Mouse (Mus musculus) embryo, embryonic 11.5 days (tissue): ENCODE results near the gene Spats2.
"Not testable (repeated sequence)": the region's sequence is repeated elsewhere in the genome, so short reads cannot be mapped to it uniquely, and the experiment has no call there.

Experiments used
- DNase-seq: peaks from one replicate; pipeline ENCODE4 v3.0.0-alpha.2; 2012; ENCODE audit warnings: low read depth, low spot score

The Spats2 gene

DNA sequence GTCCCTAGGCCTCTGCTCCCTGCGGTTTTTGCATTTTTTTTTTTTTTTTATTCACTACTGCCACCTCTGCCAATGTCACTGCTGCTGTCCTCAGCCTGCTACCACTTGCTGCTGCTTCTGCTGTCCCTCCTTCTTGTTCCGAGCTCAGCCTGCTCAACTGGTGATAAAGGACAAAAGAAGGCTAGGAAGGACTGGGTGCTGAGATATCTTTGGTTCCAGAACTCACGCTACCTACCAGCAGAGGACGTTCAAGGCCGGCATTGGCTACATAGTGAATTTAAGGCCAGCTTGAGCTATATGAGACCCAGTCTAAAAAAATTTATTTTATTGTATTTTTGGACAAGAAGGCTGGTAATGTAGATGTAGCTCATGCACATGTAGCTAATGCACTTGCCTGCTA is 12.7 kb downstream of the Spats2 start:
- no peak for DNase-seq

DNA sequence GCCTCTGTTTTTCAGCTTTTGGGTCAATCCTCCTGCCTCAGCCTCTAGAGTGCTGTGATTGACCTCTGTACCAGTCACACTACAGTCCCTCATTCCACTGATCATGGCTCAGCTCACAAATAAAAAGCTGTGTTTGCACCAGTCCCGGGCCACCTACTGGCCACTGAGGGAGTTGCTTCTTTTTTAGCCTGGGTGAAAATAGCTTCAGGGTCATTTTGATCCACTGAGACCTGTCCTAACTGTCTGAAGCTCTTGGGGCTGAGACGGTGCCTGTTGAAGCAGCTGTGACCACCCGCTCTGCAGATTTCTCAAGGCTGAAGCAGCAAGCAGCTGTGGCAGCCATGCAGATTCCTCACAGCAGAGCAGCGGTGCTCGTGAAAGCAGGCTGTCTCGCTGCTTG is 14.0 kb downstream of the Spats2 start:
- no peak for DNase-seq

DNA sequence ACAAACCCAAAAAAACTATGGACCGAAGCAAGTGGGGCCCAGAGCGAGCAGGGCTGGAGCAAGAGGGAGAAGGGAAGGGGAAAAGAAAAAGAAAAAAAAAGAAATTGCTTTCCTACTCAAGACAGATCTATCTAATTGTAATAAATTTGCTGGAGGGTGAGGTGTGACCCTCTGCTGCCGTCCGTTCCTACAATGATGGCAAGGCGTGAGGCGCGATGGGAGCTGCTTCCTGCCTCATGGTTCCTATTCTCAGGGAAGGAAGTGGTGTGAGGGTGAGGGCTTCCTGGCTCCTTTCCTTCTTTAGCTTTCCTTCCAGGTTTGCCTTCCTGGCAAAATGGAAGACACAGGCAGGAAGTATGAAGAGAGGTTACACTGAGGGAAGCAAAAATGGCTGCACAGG is 24.8 kb downstream of the Spats2 start:
- DNase-seq: no peak

DNA sequence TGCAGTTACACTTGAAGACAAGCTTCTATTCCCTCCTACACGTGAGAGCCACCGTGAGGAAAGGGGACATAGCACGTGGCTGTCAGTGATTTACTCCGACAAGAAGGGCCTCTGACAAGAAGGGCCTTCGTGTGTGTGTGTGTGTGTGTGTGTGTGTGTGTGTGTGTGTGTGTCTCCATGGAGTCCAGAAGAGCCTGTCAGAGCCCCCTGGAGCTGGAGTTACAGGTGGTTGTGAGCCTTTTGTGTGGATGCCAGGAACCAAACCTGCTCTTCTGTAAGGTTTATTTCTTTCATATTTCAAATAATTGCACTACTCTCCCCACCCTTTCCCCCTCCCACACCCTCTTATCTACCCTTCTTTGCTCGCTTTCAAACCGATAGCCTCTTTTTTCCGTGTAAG is 25.6 kb downstream of the Spats2 start:
- DNase-seq: no peak

DNA sequence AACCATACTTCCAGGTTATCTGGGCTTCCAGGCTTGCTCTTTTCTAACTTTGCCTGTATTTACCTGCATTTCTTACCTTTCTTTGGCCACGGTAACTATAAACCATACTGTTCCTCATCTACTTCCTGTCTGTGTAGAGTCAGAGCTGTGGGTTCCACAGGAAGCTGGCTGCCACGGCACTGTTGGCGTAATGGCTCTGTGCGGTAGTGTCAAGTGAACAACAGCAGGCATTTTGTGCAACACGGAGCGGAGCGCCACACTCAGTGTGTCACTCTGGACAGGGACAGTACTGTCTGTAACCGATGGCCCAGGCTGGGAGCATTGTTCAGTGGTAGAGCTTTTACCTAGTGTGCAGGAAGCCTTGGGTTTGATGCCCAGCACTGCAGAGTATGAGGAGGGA is 27.8 kb downstream of the Spats2 start:
- DNase-seq: no peak

DNA sequence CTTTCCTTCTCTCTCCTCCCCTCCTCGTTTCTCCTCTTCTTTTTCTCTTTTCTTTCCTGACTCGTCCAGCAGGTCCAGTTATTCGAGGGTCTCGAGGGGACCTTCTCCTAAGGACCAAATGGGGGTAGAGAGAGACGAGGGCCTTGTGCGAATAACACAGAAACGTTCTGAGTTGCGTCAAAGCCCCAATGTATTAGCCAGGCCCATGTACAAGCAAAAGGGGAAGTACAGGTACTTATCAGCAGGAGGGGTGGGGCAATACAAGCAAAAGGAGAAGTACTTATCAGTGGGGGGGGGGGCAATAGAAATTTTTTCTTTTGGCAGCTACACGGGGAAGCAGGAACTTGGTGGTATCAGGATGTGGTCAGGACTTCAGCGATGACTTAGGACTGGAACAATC is 28.8 kb downstream of the Spats2 start:
- not testable (repeated sequence) for DNase-seq

DNA sequence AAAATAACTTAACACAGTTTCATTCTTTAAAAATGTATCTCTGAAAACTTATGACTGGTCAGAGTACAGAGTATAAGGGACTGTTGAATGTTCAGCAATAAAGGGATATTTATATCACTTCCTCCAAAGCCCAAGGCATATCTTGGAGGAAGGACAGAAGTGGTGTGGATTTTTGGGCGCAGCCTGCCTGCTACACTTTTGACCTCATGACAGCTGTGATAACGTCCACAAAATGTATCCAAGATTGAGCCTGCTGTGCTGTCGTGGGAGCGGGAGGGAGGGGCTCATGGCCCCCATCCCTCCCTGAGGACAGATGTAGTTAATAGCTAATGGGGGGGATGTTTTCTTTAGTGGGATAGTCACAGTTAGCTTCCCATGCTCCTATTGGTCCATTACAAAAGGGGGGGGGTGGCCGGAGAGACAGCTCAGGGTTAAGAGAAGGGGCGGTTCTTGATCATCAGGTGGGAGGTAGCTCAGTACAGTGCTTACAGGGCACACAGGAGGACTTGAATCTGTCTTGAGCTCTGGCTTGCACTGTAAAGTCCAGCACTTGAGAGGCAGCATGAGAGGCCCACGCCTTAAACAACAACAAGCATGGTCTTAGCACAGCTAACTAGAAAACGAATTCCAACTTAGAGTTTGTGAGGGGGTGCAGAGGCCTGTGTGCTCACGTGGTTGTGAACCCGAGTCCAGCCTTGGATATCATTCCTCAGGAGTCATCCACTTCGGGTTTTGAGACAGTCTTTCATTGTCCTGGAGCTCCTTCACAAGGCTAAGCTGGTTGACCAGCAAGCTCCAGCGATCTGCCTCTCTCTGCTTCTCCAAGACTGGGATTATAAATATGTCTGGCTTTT is 38.0 kb downstream of the Spats2 start:
- no peak for DNase-seq

DNA sequence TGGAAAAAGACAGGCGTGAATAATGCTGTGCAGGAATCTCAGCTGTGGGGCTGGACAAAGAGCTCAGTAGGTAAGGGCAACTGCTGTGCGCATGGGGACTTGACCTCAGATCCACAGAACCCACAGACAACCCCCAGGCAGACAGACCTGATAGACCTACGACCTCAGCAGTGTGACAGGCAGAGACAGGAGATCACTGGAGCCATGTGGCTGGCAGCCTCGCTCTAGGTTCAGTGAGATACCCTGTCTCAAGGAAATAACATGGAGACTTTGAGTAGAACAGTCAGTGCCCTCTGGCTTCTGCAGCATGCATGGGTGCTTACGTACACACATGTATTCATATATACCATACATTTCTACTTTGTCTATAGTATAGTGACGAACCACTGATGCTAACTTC is 46.4 kb downstream of the Spats2 start:
- DNase-seq: no peak

DNA sequence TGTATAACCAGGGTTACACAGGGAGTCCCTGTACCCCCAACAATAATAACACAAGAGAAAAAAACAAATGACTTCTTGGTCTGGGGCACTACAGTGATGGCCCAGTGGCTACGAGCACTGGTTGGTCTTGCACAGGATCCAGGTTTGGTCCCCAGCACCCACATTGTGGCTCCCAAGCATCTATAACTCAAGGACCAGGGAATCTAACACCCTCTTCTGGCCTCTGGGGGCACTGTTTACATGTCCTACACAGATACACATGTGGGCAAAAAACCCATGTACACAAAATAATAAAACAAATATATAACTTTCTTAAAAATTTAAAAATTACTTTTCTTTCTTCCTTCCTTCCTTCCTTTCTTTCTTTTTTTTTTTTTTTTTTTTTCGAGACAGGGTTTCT is 53.9 kb downstream of the Spats2 start:
- no peak for DNase-seq

DNA sequence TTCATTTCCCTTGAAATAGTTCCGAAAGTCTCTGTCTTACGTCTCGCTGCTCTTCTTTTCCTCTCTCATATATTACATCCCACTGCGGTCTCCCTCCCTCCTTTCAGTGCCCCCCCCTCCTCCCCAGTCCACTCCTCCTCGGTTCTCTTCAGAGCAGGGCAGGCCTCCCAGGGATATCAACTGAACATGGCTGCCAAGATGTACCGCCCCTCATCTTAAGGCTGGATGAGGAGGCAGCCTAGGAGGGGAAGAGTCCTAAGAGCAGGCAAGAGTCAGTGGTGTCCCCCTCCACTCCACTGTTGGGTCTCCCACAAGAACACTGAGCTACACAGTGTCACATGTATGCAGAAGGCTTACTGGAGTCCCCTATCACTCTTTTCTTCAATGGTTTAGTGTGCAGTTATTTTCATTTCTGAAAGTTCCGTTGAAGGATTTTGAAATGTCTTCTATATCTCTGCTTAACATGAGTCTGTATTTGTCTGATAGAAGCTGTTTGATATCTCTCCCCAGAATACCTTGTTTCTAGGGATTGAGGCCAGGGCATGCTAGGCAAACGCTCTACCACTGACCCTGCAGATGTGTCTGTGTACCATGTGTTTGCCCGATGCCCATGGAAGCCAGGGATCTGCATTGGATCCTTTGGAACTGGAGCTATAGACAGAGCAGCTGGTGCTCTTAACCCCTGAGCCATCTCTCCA is 58.6 kb downstream of the Spats2 start:
- DNase-seq: no peak

DNA sequence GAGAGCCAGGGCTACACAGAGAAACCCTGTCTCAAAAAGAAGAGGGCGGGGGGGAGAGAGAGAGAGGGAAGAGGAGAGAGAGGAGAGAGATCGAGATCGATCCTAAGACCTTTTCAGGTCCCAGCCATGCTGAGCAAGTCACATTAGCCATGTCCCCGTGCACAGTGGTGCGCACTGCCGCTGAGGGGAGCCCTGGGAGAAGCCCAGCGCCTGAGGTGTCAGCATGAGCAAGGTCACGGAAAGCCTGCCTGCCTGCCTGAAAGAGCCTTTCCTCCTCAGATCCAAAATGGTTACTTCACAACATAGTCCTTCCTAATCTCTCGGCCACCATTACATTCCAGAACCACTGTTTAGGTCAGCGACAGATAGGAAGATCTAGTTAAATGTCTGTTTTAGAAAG is 68.6 kb downstream of the Spats2 start:
- no peak for DNase-seq

DNA sequence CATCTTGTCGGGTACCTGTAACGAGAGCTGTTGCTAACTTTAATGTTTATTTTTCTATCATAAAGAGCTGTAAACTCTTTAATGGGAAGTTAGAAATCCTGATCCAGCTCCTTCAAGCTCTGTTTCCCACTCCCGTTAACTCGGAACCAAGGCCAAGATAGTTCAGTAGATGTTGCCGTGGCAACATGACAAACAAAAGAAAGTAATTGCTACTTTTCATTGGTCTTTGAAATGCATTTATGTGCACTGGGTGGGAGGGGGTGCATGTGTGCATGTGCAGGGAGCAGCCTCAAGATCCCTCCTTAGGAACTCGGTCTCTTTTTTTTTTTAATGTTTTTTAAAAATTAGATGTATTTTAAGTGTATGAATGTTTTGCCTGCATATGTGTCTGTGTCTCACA is 69.3 kb downstream of the Spats2 start:
- DNase-seq: peak; percentile 11

DNA sequence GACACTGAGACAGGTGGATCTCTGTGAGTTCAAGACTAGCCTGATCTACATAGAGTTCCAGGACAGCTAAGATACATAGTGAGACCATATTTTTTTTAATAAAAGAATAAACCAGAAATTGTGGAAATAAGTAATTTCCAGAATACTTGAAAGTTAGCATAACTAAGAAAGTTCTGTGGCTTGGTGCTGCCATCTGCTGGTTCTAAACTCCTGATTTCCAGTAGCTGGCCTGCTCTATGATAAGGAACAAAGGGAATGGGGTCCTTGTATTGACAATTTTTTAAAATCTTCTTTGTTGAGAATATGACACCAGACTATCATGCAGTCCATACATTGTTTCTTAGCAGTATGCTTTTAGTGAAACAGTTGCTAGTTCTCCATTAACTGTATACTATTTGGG is 73.0 kb downstream of the Spats2 start:
- DNase-seq: peak; percentile 19

DNA sequence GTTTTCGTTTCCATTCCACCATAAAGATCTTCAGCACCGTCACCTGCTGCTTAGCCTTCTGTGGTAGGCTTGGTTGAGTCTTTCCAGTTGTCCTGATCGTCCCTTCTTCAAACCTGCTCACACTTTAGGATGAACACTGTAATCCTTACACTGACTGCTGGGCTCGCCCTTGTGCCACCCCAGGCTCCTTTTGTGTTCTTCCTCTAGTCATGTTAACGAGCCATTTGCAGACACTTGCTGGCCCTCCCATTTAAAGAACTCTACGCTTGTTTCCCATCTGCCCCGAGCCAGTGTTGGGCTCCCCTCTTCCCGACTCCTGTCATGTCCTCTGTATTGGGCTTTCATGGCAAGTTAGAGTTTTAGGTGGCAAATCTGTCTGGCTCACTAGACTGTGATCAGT is 80.2 kb downstream of the Spats2 start:
- DNase-seq: no peak

DNA sequence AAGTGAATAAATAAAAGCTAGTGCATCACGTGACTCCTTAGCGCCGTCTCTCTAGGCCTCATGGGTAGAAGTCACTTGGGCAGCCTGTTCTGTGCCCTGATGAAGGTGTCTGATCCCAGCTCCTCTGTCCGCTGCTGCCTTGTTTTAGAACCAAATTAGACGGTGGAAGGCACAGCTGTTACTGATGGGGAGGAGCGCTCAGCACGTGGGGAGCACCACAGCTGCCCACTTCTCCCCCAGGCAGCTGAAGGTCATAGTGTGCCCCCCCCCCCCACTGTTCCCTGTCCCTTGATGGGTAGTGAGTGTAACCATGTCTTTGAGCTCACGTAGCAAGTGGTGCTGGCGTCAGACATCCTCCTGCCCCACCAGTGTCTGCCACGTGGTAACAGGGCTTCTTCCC is 87.5 kb downstream of the Spats2 start:
- no peak for DNase-seq

DNA sequence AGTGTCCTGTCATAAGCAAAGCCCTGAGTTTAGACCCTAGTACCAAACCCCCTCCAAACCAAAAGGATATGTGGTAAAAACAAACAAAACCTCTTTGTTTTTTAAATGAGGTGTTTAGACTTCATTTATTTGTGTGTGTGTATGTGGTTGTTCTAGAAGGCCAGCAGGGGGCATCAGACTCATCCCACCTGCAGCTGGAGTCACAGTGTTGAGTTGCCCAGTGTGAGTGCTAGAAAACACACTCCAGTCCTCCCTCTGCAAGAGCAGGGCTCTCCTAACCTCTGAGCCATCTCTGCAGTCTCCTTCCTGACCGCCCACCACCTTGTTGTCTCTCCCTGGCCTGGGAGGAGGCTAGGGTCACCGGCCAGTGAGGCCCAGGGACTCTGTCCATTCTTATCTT is 89.2 kb downstream of the Spats2 start:
- no peak for DNase-seq

DNA sequence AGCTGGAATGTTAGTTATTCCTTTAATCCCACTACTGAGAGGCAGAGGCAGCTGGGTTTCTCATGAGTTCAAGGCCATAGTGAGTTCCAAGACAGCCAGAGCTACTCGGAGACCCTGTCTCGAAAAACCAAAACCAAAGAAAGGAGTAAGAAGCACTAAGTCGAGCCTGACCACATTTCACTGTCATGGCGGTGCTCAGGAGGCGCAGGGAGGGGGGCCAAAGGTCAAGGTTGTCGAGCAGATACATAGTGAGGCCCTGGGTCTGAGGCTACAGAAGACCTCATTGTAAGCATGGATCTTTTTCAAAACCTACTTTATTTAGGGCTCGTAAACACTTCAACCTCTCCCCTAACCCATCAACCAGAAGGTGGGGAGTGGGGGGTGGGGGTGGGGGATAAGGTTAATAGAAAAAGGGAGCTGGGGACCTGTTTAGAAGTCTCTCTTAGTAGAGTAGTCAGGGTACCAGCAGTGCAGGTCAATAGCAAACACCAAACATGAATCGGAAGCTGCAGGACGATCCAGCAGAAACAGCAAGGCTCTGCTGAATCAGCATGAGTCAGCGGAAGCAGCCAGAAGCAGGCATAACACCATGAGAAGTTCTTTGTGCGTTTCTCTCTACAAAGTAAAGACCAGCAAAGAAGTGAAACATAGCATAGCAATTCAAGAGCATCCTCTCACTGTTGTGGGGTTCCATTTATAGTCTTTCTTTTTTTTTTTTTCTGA is 90.2 kb downstream of the Spats2 start:
- no peak for DNase-seq

DNA sequence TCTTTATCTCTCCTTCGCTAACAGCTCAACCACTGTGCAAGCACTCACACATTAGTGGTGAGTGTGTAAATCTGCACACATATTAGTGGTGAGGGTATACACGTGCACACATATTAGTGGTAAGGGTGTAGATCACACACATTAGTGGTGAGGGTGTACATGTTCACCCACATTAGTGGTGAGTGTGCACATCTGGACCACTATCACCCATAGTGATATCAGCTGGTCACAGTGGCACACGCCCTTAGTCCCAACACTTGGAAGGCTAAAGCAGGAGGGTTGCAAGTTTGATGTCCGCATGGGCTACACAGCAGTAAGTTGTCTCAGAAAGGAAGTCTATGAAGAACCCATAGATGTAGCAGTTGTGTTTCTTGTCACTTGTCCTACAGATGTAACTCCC is 91.9 kb downstream of the Spats2 start:
- DNase-seq: no peak

DNA sequence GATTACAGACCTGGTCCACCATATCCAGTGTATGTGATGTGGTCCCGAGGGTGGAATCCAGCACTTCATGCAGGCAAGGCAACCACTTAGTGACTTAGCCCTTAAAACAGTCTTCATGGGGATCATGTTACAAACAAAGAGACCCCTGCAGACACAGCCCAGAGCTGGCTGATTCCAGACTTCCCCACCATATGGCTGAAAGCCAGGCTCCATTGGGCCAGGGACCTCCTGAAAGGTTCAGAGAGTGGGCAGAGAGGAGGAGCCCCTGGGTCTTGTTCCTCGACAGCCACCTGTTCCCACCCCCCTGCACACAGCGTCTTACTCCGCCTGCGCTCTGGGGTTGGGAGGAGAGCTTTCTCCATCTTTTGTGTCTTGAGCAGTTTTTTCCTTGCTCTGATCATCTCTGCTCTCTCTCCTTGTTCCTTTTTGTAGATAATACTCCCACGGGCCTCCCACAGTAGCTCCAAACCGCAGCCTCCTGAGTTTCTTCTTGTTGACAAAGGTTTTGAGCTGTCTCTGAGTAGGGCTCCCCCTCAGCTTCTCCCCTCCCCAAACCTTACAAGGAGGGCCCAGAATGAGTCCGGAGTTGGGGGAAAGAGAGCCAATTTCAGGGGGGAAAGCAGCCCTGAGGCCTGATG is 95.7 kb downstream of the Spats2 start:
- no peak for DNase-seq

DNA sequence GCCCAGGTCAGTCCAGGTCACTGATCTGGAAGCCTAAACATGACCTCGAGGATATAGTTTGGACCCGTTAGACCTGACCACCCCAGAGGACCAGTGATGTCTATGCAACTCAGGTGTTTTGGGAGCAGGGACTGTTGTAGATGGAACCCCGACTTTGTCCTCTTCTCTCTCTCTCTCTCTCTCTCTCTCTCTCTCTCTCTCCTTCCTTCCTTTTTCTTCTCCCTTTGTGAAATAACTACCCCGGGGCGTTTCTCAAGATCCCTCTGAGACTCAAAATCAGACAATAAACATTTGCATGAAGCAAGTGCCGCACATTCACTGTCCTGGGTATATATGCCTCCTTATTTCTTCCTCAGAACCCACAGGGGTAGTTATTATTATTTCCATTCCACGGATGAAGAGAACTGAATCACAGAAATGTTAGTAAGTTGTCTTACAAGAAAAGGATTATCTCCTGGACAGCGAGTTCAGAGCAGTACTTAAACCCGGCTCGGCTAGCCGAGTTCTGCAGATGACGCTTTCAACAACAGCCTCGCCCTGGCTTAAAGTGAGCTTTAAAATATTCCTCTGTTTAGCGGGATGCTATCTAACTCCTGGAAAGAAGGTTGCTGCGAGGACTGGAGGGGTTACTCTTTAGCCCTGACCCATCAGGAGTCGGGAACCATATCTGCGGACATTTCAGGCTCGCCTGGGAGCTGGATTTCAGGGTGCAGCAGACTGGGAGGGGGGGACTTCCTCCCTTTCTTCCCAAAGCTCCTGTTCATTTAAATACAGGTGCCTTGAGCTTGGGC is 97.3 kb downstream of the Spats2 start:
- no peak for DNase-seq

DNA sequence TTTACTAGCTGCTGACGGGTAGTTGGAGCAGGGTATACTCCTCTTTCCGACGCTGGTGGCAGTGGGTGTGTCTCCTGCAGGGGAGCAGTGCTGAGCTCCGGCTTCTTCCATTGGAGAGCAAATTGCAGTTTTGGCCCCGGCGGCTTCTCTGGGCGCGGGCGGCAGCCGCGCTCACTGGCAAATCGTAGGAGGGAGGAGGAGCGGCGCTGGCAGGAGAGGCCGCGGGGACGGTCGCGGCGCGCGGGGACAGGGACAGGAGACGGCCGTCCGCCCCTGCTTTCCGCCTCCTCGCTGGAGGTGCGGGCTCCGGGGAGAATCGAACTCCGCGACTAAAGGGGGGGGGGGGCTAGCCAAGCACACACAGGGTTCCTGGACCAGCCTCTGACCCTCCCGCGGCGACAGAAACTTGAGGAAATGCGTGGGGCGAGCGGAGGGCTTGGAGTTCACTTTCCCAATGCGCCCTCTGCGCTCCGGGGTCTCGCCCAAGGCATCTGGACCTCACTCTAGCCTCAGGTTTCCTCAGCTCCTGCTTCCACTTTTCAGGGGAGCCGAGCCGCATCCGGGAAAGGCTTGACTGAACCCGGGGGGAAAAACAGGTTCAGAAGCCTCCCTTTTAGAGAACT is 98.0 kb downstream of the Spats2 start:
- no peak for DNase-seq
